In genomic region chr12:113187584-113188295, GRCm38 (mm10) we compare ENCODE assay signal across 8 mouse cellular contexts. TPM values are rescaled to one million over a fixed set of nuclear protein-coding genes. Genes with fewer than 3 reads are reported as not detected.
DNase-seq lines count a peak whose midpoint lies in the region; ATAC-seq and TF ChIP-seq lines count a peak whose summit lies in the region.

No protein-coding gene starts in this region.

- peak; percentile 66 for TF ChIP-seq CTCF in bone marrow macrophage, adult 2 months (IDR thresholded peaks at IDR 0.05; ENCODE audit: low read depth, low read length)
- TF ChIP-seq CTCF in kidney, postnatal 0 days (IDR thresholded peaks at IDR 0.05; ENCODE audit: low read depth) = peak; percentile 80
- TF ChIP-seq CTCF in liver, adult 2 months (IDR thresholded peaks at IDR 0.05; ENCODE audit: low read depth, low read length) = peak; percentile 45

- no peak overlapping the region for H3K4me3 ChIP-seq in bone marrow macrophage, adult 2 months (ENCODE audit: insufficient read depth, low read length)
- peak overlapping the region; percentile 38 for H3K4me3 ChIP-seq in embryonic facial prominence, embryonic 14.5 days (ENCODE audit: low read depth, low read length)
- H3K4me3 ChIP-seq in heart, embryonic 13.5 days = peak overlapping the region; percentile 52
- peak overlapping the region; percentile 30 for H3K4me3 ChIP-seq in kidney, postnatal 0 days (replicated peaks; ENCODE audit: low read depth, low read length)
- no peak overlapping the region for H3K4me3 ChIP-seq in liver, adult 2 months (ENCODE audit: insufficient read depth, low read depth, low read length)

- no peaks in the 10 kb centered on the region for H3K4me1 ChIP-seq in bone marrow macrophage, adult 2 months (ENCODE audit: control insufficient read depth, insufficient read depth, low read length)
- peaks cover 8% of the 10 kb centered on the region for H3K4me1 ChIP-seq in embryonic facial prominence, embryonic 14.5 days (ENCODE audit: control insufficient read depth, insufficient read depth, low read length)
- peaks cover 26% of the 10 kb centered on the region for H3K4me1 ChIP-seq in heart, embryonic 13.5 days
- peaks cover 18% of the 10 kb centered on the region for H3K4me1 ChIP-seq in kidney, postnatal 0 days (replicated peaks; ENCODE audit: insufficient read depth, low read length)
- no peaks in the 10 kb centered on the region for H3K4me1 ChIP-seq in liver, adult 2 months (ENCODE audit: control insufficient read depth, insufficient read depth, low read length)

- H3K9ac ChIP-seq in embryonic facial prominence, embryonic 14.5 days (ENCODE audit: low read depth, low read length) = peak overlapping the region; percentile 14
- H3K9ac ChIP-seq in heart, embryonic 13.5 days = peak overlapping the region; percentile 67
- H3K9ac ChIP-seq in kidney, postnatal 0 days (ENCODE audit: low read depth, low read length) = no peak overlapping the region
- no peak overlapping the region for H3K9ac ChIP-seq in liver, adult 2 months (ENCODE audit: low read depth, low read length)

- peak; percentile 88 for DNase-seq in B cell, adult 2 months
- DNase-seq in embryonic facial prominence, embryonic 14.5 days (ENCODE audit: low spot score) = peak; percentile 86
- peak; percentile 85 for DNase-seq in kidney, postnatal 0 days (ENCODE audit: low spot score)
- DNase-seq in liver, adult 2 months (ENCODE audit: extremely low read depth, low read depth, low spot score) = no peak
- peak; percentile 85 for DNase-seq in naive thymus-derived CD4-positive, alpha-beta T cell, adult 2 months (ENCODE audit: low read depth)
- DNase-seq in spleen, postnatal 4 days (ENCODE audit: low spot score in 2 of 2) = peak; percentile 77 to 90

- TF ChIP-seq POLR2A in bone marrow macrophage, adult 2 months (IDR thresholded peaks at IDR 0.05; ENCODE audit: borderline replicate concordance, low read depth, low read length) = no peak
- TF ChIP-seq POLR2A in liver, adult 2 months (IDR thresholded peaks at IDR 0.05; ENCODE audit: extremely low read depth, insufficient read depth, low read length) = no peak

- H3K9me3 ChIP-seq in embryonic facial prominence, embryonic 14.5 days (ENCODE audit: control insufficient read depth, low read length) = no peaks in the 10 kb centered on the region
- no peaks in the 10 kb centered on the region for H3K9me3 ChIP-seq in heart, embryonic 13.5 days
- no peaks in the 10 kb centered on the region for H3K9me3 ChIP-seq in kidney, postnatal 0 days (replicated peaks; ENCODE audit: low read length)

- peak; percentile 62 for ATAC-seq in embryonic facial prominence, embryonic 14.5 days (ENCODE audit: low read depth)
- no peak for ATAC-seq in heart, embryonic 13.5 days (ENCODE audit: extremely low read depth, insufficient number of reproducible peaks, low FRiP score, low TSS enrichment)
- ATAC-seq in kidney, postnatal 0 days (replicated peaks; ENCODE audit: low FRiP score, low read depth) = peak; percentile 74

- peaks cover 18% of the 10 kb centered on the region for H3K27me3 ChIP-seq in embryonic facial prominence, embryonic 14.5 days (replicated peaks; ENCODE audit: control insufficient read depth, insufficient read depth, low read length)
- H3K27me3 ChIP-seq in heart, embryonic 13.5 days (replicated peaks) = peaks cover 59% of the 10 kb centered on the region
- no peaks in the 10 kb centered on the region; the same call in 1 of the 2 replicates for H3K27me3 ChIP-seq in kidney, postnatal 0 days (ENCODE audit: insufficient read depth, low read length)
- H3K27me3 ChIP-seq in liver, adult 2 months (ENCODE audit: control insufficient read depth, insufficient read depth, low read length) = peaks cover 6% of the 10 kb centered on the region

- H3K36me3 ChIP-seq in embryonic facial prominence, embryonic 14.5 days (ENCODE audit: control insufficient read depth, insufficient read depth, low read length) = peaks cover 24% of the 10 kb centered on the region
- H3K36me3 ChIP-seq in heart, embryonic 13.5 days = no peaks in the 10 kb centered on the region
- no peaks in the 10 kb centered on the region for H3K36me3 ChIP-seq in kidney, postnatal 0 days (ENCODE audit: insufficient read depth, low read length)
- no peaks in the 10 kb centered on the region for H3K36me3 ChIP-seq in liver, adult 2 months (ENCODE audit: control insufficient read depth, insufficient read depth, low read length)

- H3K4me2 ChIP-seq in embryonic facial prominence, embryonic 14.5 days (ENCODE audit: low read depth, low read length) = peak overlapping the region; percentile 72
- H3K4me2 ChIP-seq in heart, embryonic 13.5 days = peak overlapping the region; percentile 91
- peak overlapping the region; percentile 73 for H3K4me2 ChIP-seq in kidney, postnatal 0 days (ENCODE audit: low read length)

- no peaks in the 10 kb centered on the region for H3K79me2 ChIP-seq in liver, adult 2 months (ENCODE audit: control insufficient read depth, insufficient read depth, low read length)

- WGBS in embryonic facial prominence, embryonic 14.5 days = 4% methylated on average over 51 of the region's 56 CpGs
- 1% methylated on average over 56 of the region's 56 CpGs for WGBS in heart, embryonic 13.5 days
- WGBS in kidney, postnatal 0 days = 3% methylated on average over 56 of the region's 56 CpGs
- 2% methylated on average over 56 of the region's 56 CpGs for WGBS in liver, adult 2 months

- no peak overlapping the region for H3K27ac ChIP-seq in bone marrow macrophage, adult 2 months (ENCODE audit: insufficient read depth, low read depth, low read length)
- H3K27ac ChIP-seq in embryonic facial prominence, embryonic 14.5 days (replicated peaks; ENCODE audit: low read depth, low read length) = no peak overlapping the region
- H3K27ac ChIP-seq in heart, embryonic 13.5 days (replicated peaks) = no peak overlapping the region
- H3K27ac ChIP-seq in kidney, postnatal 0 days = no peak overlapping the region
- no peak overlapping the region for H3K27ac ChIP-seq in liver, adult 2 months (replicated peaks; ENCODE audit: insufficient read depth, low read depth, low read length)

RNA-seq across cellular contexts. Expression of gene Tmem121, which starts 2.0 kb away (rescaled TPM):
- polyA plus RNA-seq in bone marrow macrophage, adult 2 months (2012; ENCODE audit: insufficient read depth, insufficient read length, missing spikeins) = not detected in 2 replicates
- polyA plus RNA-seq in embryonic facial prominence, embryonic 14.5 days (2014; fragmentation: Nextera tagmentation; extraction: Ambion mirVana) = 8.7 and 11.5 TPM in 2 replicates
- 2.8 and 3.1 TPM in 2 replicates for polyA plus RNA-seq in heart, embryonic 13.5 days (2015; fragmentation: Nextera tagmentation; extraction: Ambion mirVana)
- 6.4 and 6.9 TPM in 2 replicates for polyA plus RNA-seq in kidney, postnatal 0 days (2015; fragmentation: Nextera tagmentation; extraction: Ambion mirVana)
- total RNA-seq in liver, adult 2 months (2014; rRNA removed) = not detected in 2 replicates
- polyA plus RNA-seq in liver, adult 2 months (2012; rRNA removed) = not detected in 2 replicates

RNA-seq across cellular contexts. Expression of gene Tedc1, which starts 31.5 kb away (rescaled TPM):
- 7.1 and 8.7 TPM in 2 replicates for polyA plus RNA-seq in bone marrow macrophage, adult 2 months (2012; ENCODE audit: insufficient read depth, insufficient read length, missing spikeins)
- 19.8 and 23.5 TPM in 2 replicates for polyA plus RNA-seq in embryonic facial prominence, embryonic 14.5 days (2014; fragmentation: Nextera tagmentation; extraction: Ambion mirVana)
- 20.6 and 21.8 TPM in 2 replicates for polyA plus RNA-seq in heart, embryonic 13.5 days (2015; fragmentation: Nextera tagmentation; extraction: Ambion mirVana)
- polyA plus RNA-seq in kidney, postnatal 0 days (2015; fragmentation: Nextera tagmentation; extraction: Ambion mirVana) = 14.8 and 16.7 TPM in 2 replicates
- total RNA-seq in liver, adult 2 months (2014; rRNA removed) = 0.09 and 0.34 TPM in 2 replicates
- polyA plus RNA-seq in liver, adult 2 months (2012; rRNA removed) = 0.15 and 0.45 TPM in 2 replicates

RNA-seq across cellular contexts. Expression of gene Crip1, which starts 41.6 kb away (rescaled TPM):
- polyA plus RNA-seq in bone marrow macrophage, adult 2 months (2012; ENCODE audit: insufficient read depth, insufficient read length, missing spikeins) = 582 and 589 TPM in 2 replicates
- 408 and 507 TPM in 2 replicates for polyA plus RNA-seq in embryonic facial prominence, embryonic 14.5 days (2014; fragmentation: Nextera tagmentation; extraction: Ambion mirVana)
- polyA plus RNA-seq in heart, embryonic 13.5 days (2015; fragmentation: Nextera tagmentation; extraction: Ambion mirVana) = 408 and 464 TPM in 2 replicates
- 350 and 357 TPM in 2 replicates for polyA plus RNA-seq in kidney, postnatal 0 days (2015; fragmentation: Nextera tagmentation; extraction: Ambion mirVana)
- 18.3 and 22.2 TPM in 2 replicates for total RNA-seq in liver, adult 2 months (2014; rRNA removed)
- polyA plus RNA-seq in liver, adult 2 months (2012; rRNA removed) = 17.5 and 25.0 TPM in 2 replicates

RNA-seq across cellular contexts. Expression of gene Crip2, which starts 47.7 kb away (rescaled TPM):
- polyA plus RNA-seq in bone marrow macrophage, adult 2 months (2012; ENCODE audit: insufficient read depth, insufficient read length, missing spikeins) = 1.1 and 2.3 TPM in 2 replicates
- 154 and 185 TPM in 2 replicates for polyA plus RNA-seq in embryonic facial prominence, embryonic 14.5 days (2014; fragmentation: Nextera tagmentation; extraction: Ambion mirVana)
- 1,302 and 1,499 TPM in 2 replicates for polyA plus RNA-seq in heart, embryonic 13.5 days (2015; fragmentation: Nextera tagmentation; extraction: Ambion mirVana)
- 227 and 239 TPM in 2 replicates for polyA plus RNA-seq in kidney, postnatal 0 days (2015; fragmentation: Nextera tagmentation; extraction: Ambion mirVana)
- 24.3 and 37.3 TPM in 2 replicates for total RNA-seq in liver, adult 2 months (2014; rRNA removed)
- 217 and 245 TPM in 2 replicates for polyA plus RNA-seq in liver, adult 2 months (2012; rRNA removed)

Comparison
In these comparisons a context has a peak if more than half of its experiments do, and no peak if none do; other contexts are left out.
1. H3K4me3 ChIP-seq: peak in embryonic facial prominence, embryonic 14.5 days (single experiment), heart, embryonic 13.5 days (single experiment) and kidney, postnatal 0 days (single experiment); none in bone marrow macrophage, adult 2 months (single experiment) and liver, adult 2 months (single experiment).
2. H3K9ac ChIP-seq: peak in embryonic facial prominence, embryonic 14.5 days (single experiment) and heart, embryonic 13.5 days (single experiment); none in kidney, postnatal 0 days (single experiment) and liver, adult 2 months (single experiment).
3. RNA of gene Crip1, which starts 41.6 kb away (polyA plus RNA-seq): 582 to 589 TPM in bone marrow macrophage, adult 2 months, 408 to 507 TPM in embryonic facial prominence, embryonic 14.5 days, 408 to 464 TPM in heart, embryonic 13.5 days and 350 to 357 TPM in kidney, postnatal 0 days; 17.5 to 25.0 TPM in liver, adult 2 months; every median in the first group is over 10 times any median in the second.
4. Peak in every context shown above with its lines, with median percentiles within 50 percentile points of each other: CTCF ChIP-seq and H3K4me2 ChIP-seq.